Mouse (Mus musculus) heart, embryonic 14.5 days (tissue): Measurements from ENCODE around the gene Rab44. TPM values are rescaled to one million over a fixed set of nuclear protein-coding genes. Genes with fewer than 3 reads are reported as not detected.
A peak's percentile ranks its signal among the peaks of the same experiment; 100 is the strongest.

ENCODE experiments used
- ATAC-seq: fragments of 200-750 bp; cut with Nextera tagmentation; 2 replicates; pipeline ENCODE4 v1.8.0; 2017; ENCODE audit warnings: low read depth, moderate TSS enrichment; ENCODE audit not compliant: insufficient number of reproducible peaks, insufficient read depth, low FRiP score
- H3K27ac ChIP-seq, 2 experiments: fragments of 200-500 bp in 1 of 2; fragments of 300-500 bp in 1 of 2; sonication (generic) in 1 of 2; replicated peaks in 1 of 2; 2 replicates each; pipeline ENCODE4 v1.5.1; 2012 to 2014; ENCODE audit warnings: low read depth in 2 of 2, low read length in 2 of 2, control low read depth in 1 of 2, mild to moderate bottlenecking in 1 of 2, mixed read lengths in 1 of 2; ENCODE audit not compliant: control insufficient read depth in 1 of 2, insufficient read depth in 1 of 2
- H3K27me3 ChIP-seq: fragments of 300-500 bp; sonication (generic); 2 replicates; pipeline ENCODE4 v1.6.1; 2014; ENCODE audit warnings: mild to moderate bottlenecking, low read length, control low read depth; ENCODE audit not compliant: control insufficient read depth, insufficient read depth
- H3K36me3 ChIP-seq: fragments of 300-500 bp; sonication (generic); 2 replicates; pipeline ENCODE4 v1.6.1; 2014; ENCODE audit warnings: mild to moderate bottlenecking, control low read depth, low read length, mixed read lengths; ENCODE audit not compliant: control insufficient read depth, insufficient read depth
- H3K4me1 ChIP-seq, 2 experiments: fragments of 200-500 bp in 1 of 2; fragments of 300-500 bp in 1 of 2; sonication (generic) in 1 of 2; 2 replicates each; pipeline ENCODE4 v1.6.1; 2012 to 2014; ENCODE audit warnings: low read length in 2 of 2, control low read depth in 1 of 2, mixed read lengths in 1 of 2; ENCODE audit not compliant: control insufficient read depth in 2 of 2, insufficient read depth in 2 of 2
- H3K4me2 ChIP-seq: fragments of 300-500 bp; sonication (generic); 2 replicates; pipeline ENCODE4 v1.6.1; 2014; ENCODE audit warnings: mild to moderate bottlenecking, low read length
- H3K4me3 ChIP-seq, 2 experiments: fragments of 200-500 bp in 1 of 2; fragments of 300-500 bp in 1 of 2; sonication (generic) in 1 of 2; 2 replicates each; pipeline ENCODE4 v1.5.1; 2012 to 2014; ENCODE audit warnings: low read length in 2 of 2, mild to moderate bottlenecking in 2 of 2, control low read depth in 1 of 2, low read depth in 1 of 2, moderate library complexity in 1 of 2; ENCODE audit not compliant: control insufficient read depth in 1 of 2, insufficient read depth in 1 of 2
- H3K9ac ChIP-seq: fragments of 300-500 bp; sonication (generic); 2 replicates; pipeline ENCODE4 v1.6.1; 2014; ENCODE audit warnings: mild to moderate bottlenecking, low read length
- H3K9me3 ChIP-seq: fragments of 300-500 bp; sonication (generic); 2 replicates; pipeline ENCODE4 v1.6.1; 2016; ENCODE audit warnings: low read length, control low read depth; ENCODE audit not compliant: control insufficient read depth
- WGBS: fragments of 180-500 bp; shearing (Covaris S2); extraction: QIAGEN DNeasy Blood & Tissue Kit; methylation state at CpG from one replicate; pipeline ENCODE4 v1.1.7; 2014; 5-methylcytosine and 5-hydroxymethylcytosine counted together
- polyA plus RNA-seq: library from polyadenylated mRNA; unstranded; fragments of >200 nt; fragmentation: Nextera tagmentation; extraction: Ambion mirVana; gene quantifications from 2 replicates; pipeline ENCODE4 v1.2.1, GENCODE M21; 2014

Rab44 gene
- polyA plus RNA-seq, 1 experiment from 2014 or later = 0.23 TPM

DNA sequence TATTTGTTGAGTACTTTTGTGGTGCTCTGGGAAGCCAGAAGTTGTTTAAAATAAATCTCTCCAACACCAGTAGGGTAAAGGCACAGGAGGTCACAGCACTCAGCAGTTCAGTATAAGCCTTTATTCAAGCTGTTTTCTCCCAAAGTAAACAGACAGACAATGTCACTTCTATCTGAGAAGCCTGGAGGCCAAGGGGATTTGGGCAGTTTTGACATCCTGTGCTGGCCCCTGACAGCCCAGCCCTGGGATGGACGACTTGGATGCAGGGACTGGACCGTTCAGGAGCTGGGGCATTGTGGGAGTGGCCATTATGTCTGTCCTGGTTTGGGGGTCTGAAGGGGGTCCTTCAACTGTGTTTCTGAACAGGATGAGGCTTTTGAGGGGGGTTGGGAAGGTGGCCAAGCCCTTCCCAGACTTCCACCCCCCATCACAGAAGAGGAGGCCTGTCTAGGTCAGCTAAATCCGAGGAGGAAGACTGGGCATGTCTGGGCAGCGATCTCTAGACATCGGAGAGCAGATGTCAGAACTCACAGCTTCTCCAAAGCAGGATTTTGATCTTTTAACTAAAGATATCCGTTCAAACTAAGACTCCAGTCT, 22.5 kb upstream of the Rab44 start:
- 53% methylated on average over 6 of the region's 6 CpGs for WGBS
- H3K27me3 ChIP-seq = no peaks in the 10 kb centered on the region; the same call in 1 of the 2 replicates

DNA sequence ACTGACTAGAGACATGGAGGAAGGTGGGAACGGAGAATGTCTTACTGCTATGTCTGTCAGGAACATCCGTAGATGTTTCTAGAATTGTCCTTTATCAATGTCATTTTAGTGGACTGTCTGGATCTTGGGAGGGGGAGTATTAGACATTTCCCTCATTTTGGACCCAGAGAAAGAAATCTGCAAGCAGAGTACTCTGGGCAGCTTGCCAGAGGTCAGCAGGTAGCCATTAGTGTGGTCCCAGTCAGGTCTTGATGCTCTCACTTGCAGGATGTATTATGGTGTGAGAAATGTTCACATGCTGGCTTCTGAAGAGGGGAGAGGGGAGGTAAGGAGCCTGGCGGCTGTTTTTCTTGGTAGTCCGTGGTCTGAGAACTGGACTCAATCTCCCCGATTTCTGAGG, 21.4 kb upstream of the Rab44 start:
- Histone ChIP-seq H3K4me3 (no peak overlapping the region), H3K27me3 (no peaks in the 10 kb centered on the region; the same call in 1 of the 2 replicates)
- ATAC-seq = no peak

More for the DNA sequence above, 22.5 kb upstream of the Rab44 start:
- peaks cover 7 to 12% of the 10 kb centered on the region in 2 experiments; a peak in 3 of 4 replicates for H3K4me1 ChIP-seq
- H3K27ac ChIP-seq = no peak overlapping the region
- no peak overlapping the region for H3K4me3 ChIP-seq
- no peaks in the 10 kb centered on the region for H3K9me3 ChIP-seq
- no peak for ATAC-seq
- no peaks in the 10 kb centered on the region for H3K36me3 ChIP-seq
- H3K9ac ChIP-seq = no peak overlapping the region
- no peak overlapping the region for H3K4me2 ChIP-seq

DNA sequence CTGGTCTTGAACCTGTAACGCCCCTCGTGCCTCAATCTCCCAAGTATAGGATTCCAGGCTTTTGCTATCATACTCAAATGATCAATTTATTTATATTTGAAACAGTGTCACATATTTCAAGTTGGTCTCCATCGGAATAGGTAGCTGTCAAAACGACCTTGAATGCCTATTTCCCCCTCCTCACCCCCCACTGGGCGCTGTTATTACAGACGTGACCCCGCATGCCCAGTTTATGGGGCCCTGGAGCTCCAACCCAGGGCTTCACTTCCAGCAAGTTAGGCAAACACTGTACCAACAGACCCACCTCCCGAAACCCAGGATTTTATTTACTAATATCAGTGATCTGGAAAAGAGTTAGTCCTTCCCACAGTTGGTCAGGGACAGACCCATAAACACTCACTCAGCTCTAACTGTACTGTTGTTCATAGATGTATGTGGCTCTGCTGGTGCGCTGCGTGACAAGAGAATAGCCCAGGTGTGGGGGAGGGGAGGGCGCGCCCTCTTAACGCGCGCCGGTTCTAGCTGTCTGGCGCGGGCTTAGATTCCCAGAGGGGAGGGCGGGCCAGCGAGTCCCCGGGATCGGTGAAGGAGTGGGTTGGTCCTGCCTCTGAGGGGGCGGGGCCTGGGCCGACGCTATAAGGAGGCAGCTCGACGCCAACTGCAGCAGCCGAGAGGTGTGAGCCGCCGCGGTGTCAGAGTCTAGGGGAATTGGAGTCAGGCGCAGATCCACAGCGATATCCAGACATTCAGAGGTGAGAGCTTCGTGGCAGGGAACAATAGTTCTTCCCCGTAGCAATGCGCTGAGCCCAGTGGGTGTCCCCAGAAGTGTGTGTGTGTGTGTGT, 20.6 kb upstream of the Rab44 start:
- H3K4me2 ChIP-seq = peak overlapping the region; percentile 92
- peaks cover 7 to 12% of the 10 kb centered on the region in 2 experiments; a peak in 3 of 4 replicates for H3K4me1 ChIP-seq
- peak overlapping the region; percentile 58 to 63 for H3K4me3 ChIP-seq
- no peaks in the 10 kb centered on the region for H3K9me3 ChIP-seq
- peak; percentile 81 for ATAC-seq
- H3K36me3 ChIP-seq = peaks cover 4% of the 10 kb centered on the region; the same call in 1 of the 2 replicates
- H3K27me3 ChIP-seq = no peaks in the 10 kb centered on the region; the same call in 1 of the 2 replicates
- WGBS = 7% methylated on average over 36 of the region's 36 CpGs
- H3K9ac ChIP-seq = peak overlapping the region; percentile 77
- peak overlapping the region in 1 of 2 experiments; percentile 31; a peak in 1 of 4 replicates for H3K27ac ChIP-seq

More for the DNA sequence above, 21.4 kb upstream of the Rab44 start:
- H3K27ac ChIP-seq = no peak overlapping the region
- no peaks in the 10 kb centered on the region for H3K9me3 ChIP-seq
- 54% methylated on average over 5 of the region's 5 CpGs for WGBS
- no peaks in the 10 kb centered on the region for H3K36me3 ChIP-seq
- H3K9ac ChIP-seq = no peak overlapping the region
- no peak overlapping the region for H3K4me2 ChIP-seq
- peaks cover 7 to 12% of the 10 kb centered on the region in 2 experiments; a peak in 3 of 4 replicates for H3K4me1 ChIP-seq

DNA sequence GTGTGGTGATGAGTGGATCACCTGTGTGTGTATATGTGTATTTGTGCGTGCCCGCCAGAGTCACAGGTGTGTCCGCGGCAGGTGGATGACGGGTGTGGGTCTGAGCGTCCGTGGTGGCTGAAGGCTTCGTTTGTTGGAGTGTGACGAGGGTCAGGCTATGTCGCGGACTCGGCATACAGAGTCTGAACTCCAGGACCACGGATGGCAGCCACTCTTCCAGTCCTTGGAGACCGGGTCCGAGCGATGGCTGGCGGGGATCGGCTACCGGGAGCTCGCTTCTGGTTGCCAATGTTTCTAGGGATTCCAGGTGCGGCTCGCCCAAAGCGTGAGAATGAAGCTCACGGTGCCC, 20.0 kb upstream of the Rab44 start:
- ATAC-seq = peak; percentile 10; the same call in 1 of the 2 replicates
- Histone ChIP-seq H3K9me3 (no peaks in the 10 kb centered on the region), H3K9ac (peak overlapping the region; percentile 77), H3K4me3 (peak overlapping the region; percentile 58 to 63), H3K36me3 (peaks cover 9% of the 10 kb centered on the region; the same call in 1 of the 2 replicates), H3K4me2 (peak overlapping the region; percentile 92), H3K27ac (peak overlapping the region in 1 of 2 experiments; percentile 31; a peak in 2 of 4 replicates), H3K27me3 (no peaks in the 10 kb centered on the region; the same call in 1 of the 2 replicates), H3K4me1 (peaks cover 7 to 12% of the 10 kb centered on the region in 2 experiments; a peak in 3 of 4 replicates)
- 1% methylated on average over 24 of the region's 24 CpGs for WGBS

DNA sequence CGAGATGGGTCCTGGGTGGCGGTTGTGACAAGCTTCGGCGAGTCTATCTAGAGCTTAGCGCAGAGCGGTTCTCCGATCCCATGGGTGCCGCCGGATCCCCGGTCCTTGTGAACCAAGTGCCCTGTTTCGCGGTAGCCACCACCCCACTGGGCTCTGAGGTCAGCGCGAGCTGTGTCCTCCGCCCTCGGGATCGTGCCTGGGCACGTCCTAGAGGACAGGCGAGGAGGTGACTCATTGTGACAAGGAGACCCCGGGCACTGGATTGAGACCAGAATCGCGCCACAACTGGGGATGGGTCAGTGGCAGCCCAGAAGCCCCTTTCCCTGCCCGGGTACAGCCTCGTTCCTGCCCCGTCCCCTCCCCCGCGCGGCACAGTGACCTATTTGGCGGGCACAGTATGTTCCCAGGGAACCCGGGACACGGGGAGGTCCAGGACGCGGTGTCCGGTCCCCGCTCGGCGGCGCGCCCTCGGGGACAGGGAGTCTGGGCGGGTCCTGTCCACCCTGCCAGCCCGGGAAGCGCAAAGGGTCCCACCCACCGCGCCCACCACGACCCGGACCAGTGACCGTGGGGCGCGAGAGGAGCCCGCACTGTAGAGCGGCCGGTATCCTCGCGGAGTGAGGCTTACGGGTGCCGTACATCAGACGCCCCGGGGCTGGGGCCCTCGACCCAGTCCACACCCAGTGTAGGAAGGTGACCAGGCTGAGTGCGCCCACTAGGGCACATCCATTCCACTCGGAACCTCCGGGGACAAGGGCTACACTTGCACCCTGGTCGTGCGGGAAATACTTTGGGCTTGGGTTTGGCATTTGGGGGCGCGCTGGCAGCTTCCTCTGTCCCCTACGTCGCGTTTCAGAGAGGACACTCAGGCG, 19.4 kb upstream of the Rab44 start:
- peak; percentile 41 for ATAC-seq
- peak overlapping the region; percentile 77 for H3K9ac ChIP-seq
- under 1% methylated on average over 71 of the region's 71 CpGs for WGBS
- peak overlapping the region; percentile 92 for H3K4me2 ChIP-seq
- peaks cover 13% of the 10 kb centered on the region; the same call in 1 of the 2 replicates for H3K36me3 ChIP-seq
- H3K9me3 ChIP-seq = no peaks in the 10 kb centered on the region
- H3K4me1 ChIP-seq = peaks cover 7 to 12% of the 10 kb centered on the region in 2 experiments; a peak in 3 of 4 replicates
- H3K27me3 ChIP-seq = no peaks in the 10 kb centered on the region; the same call in 1 of the 2 replicates
- H3K4me3 ChIP-seq = peak overlapping the region; percentile 58 to 63
- peak overlapping the region; percentile 61 to 74 for H3K27ac ChIP-seq

DNA sequence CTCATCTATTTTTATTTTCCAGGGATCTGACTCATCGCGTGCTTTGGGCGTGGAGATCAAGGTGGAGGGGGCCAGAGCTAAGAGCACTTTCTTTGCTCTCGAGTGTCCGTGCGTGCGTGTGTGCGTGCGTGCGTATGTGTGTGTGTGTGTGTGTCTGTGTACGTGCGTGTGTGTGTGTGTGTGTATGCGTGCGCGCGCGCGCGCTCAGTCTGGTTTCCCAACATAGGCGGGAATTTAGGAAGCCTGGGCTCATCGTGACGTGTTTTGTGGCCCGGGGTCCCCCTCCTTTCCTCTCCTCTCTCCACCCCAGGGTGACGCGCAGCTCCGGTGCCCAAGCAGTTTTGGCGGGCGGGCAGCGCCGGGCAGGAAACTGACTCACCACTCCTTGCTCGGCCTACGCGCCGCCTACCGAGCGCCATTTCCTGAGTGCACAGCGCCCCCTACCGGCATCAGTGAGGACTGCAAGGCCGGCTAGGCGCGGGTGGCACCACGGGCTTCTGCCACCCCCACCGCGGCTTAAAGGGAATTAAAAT, 18.7 kb upstream of the Rab44 start:
- Histone ChIP-seq H3K27ac (peak overlapping the region; percentile 61 to 74), H3K4me1 (peaks cover 7 to 12% of the 10 kb centered on the region in 2 experiments; a peak in 3 of 4 replicates), H3K27me3 (no peaks in the 10 kb centered on the region; the same call in 1 of the 2 replicates), H3K9me3 (no peaks in the 10 kb centered on the region), H3K4me2 (peak overlapping the region; percentile 92), H3K36me3 (peaks cover 16% of the 10 kb centered on the region; the same call in 1 of the 2 replicates), H3K9ac (peak overlapping the region; percentile 77), H3K4me3 (peak overlapping the region; percentile 58 to 63)
- ATAC-seq = peak; percentile 68
- 0% methylated on average over 44 of the region's 44 CpGs for WGBS
